Mouse (Mus musculus): ENCODE results near the gene Cacna2d1.

Cacna2d1 gene

GRCm38 (mm10) chr5:15934376-15935233 is at the start of gene Cacna2d1:
TSS of gene Cacna2d1 (plus strand) at chr5:15934691.
- no peak for DNase-seq (ENCODE audit: low spot score)

- no peak for DNase-seq (ENCODE audit: low spot score)
These were observed 39.4 kb upstream of the Cacna2d1 start for GRCm38 (mm10) chr5:15895098-15895497.

GRCm38 (mm10) chr5:15896706-15897105 is 37.8 kb upstream of the Cacna2d1 start:
- DNase-seq (ENCODE audit: low spot score) = no peak

- DNase-seq (ENCODE audit: low spot score) = no peak
These were observed 28.0 kb upstream of the Cacna2d1 start for GRCm38 (mm10) chr5:15906446-15906845.

- DNase-seq (ENCODE audit: low spot score) = no peak
These were observed 19.6 kb upstream of the Cacna2d1 start for GRCm38 (mm10) chr5:15914931-15915330.

- DNase-seq (ENCODE audit: low spot score) = no peak
These were observed 6.0 kb upstream of the Cacna2d1 start for GRCm38 (mm10) chr5:15928506-15928905.

- DNase-seq (ENCODE audit: low spot score) = no peak
These were observed 1.5 kb upstream of the Cacna2d1 start for GRCm38 (mm10) chr5:15933017-15933416.

GRCm38 (mm10) chr5:15933581-15934375 is 713 bp upstream of the Cacna2d1 start:
- DNase-seq (ENCODE audit: low spot score) = no peak

GRCm38 (mm10) chr5:15935234-15935728 is 790 bp downstream of the Cacna2d1 start:
- DNase-seq (ENCODE audit: low spot score) = no peak

GRCm38 (mm10) chr5:15935831-15936710 is 1.6 kb downstream of the Cacna2d1 start:
- DNase-seq (ENCODE audit: low spot score) = no peak

GRCm38 (mm10) chr5:15941191-15941725 is 6.8 kb downstream of the Cacna2d1 start:
- DNase-seq (ENCODE audit: low spot score) = no peak

GRCm38 (mm10) chr5:15942051-15942450 is 7.6 kb downstream of the Cacna2d1 start:
- no peak for DNase-seq (ENCODE audit: low spot score)

- DNase-seq (ENCODE audit: low spot score) = no peak
These were observed 14.0 kb downstream of the Cacna2d1 start for GRCm38 (mm10) chr5:15948290-15949037.

GRCm38 (mm10) chr5:15959760-15960159 is 25.3 kb downstream of the Cacna2d1 start:
- DNase-seq (ENCODE audit: low spot score) = no peak

- no peak for DNase-seq (ENCODE audit: low spot score)
These were observed 27.4 kb downstream of the Cacna2d1 start for GRCm38 (mm10) chr5:15961866-15962265.

GRCm38 (mm10) chr5:15966888-15967287 is 32.4 kb downstream of the Cacna2d1 start:
- DNase-seq (ENCODE audit: low spot score) = no peak

GRCm38 (mm10) chr5:15971821-15972220 is 37.3 kb downstream of the Cacna2d1 start:
- DNase-seq (ENCODE audit: low spot score) = no peak

GRCm38 (mm10) chr5:15972351-15972750 is 37.9 kb downstream of the Cacna2d1 start:
- no peak for DNase-seq (ENCODE audit: low spot score)

GRCm38 (mm10) chr5:15974652-15975051 is 40.2 kb downstream of the Cacna2d1 start:
- no peak for DNase-seq (ENCODE audit: low spot score)

- DNase-seq (ENCODE audit: low spot score) = no peak
These were observed 44.7 kb downstream of the Cacna2d1 start for GRCm38 (mm10) chr5:15979225-15979624.

GRCm38 (mm10) chr5:15982573-15982972 is 48.1 kb downstream of the Cacna2d1 start:
- no peak for DNase-seq (ENCODE audit: low spot score)
